Mouse (Mus musculus) adrenal gland, postnatal 25 days (tissue): ENCODE data around the gene Zfp3. TPM values are rescaled to one million over a fixed set of nuclear protein-coding genes. Genes with fewer than 3 reads are reported as not detected.
A peak's percentile ranks its signal among the peaks of the same experiment; 100 is the strongest.

Source experiments
- DNase-seq: peaks from one replicate; pipeline ENCODE4 v3.0.0; 2021; ENCODE audit warnings: mixed read lengths
- long read RNA-seq: library from polyadenylated mRNA; stranded (forward); transcript quantifications from one replicate; pipeline ENCODE4 v2.0.0, GENCODE M21; 2021
- total RNA-seq: library from RNA; stranded (reverse); gene quantifications from 2 replicates; pipeline ENCODE4 v1.2.3, GENCODE M21; 2021

Zfp3 gene
- 10.8 and 13.4 TPM in 2 replicates for total RNA-seq
- long read RNA-seq, transcript Zfp3-201 (2 exons, 2,061 nt): major isoform, 7 of 9 reads
- long read RNA-seq, partial matches to known transcripts: 2 of 9 reads
- long read RNA-seq, other reads (novel, unspliced or antisense): 0 of 9 reads

GRCm38 (mm10) chr11:70763936-70764808, at the start of gene Zfp3:
Gene Zfp3, plus strand, starts transcription at chr11:70764209.
- peak; percentile 85 for DNase-seq

GRCm38 (mm10) chr11:70715832-70716231, 48.2 kb upstream of the Zfp3 start:
- peak; percentile 51 for DNase-seq

- DNase-seq: peak; percentile 29
Observed at GRCm38 (mm10) chr11:70718481-70718880, 45.5 kb upstream of the Zfp3 start.

GRCm38 (mm10) chr11:70720567-70720966, 43.4 kb upstream of the Zfp3 start:
- no peak for DNase-seq

- peak; percentile 31 for DNase-seq
Observed at GRCm38 (mm10) chr11:70721072-70721471, 42.9 kb upstream of the Zfp3 start.

- no peak for DNase-seq
Observed at GRCm38 (mm10) chr11:70724706-70725105, 39.3 kb upstream of the Zfp3 start.

GRCm38 (mm10) chr11:70726585-70726984, 37.4 kb upstream of the Zfp3 start:
- no peak for DNase-seq

GRCm38 (mm10) chr11:70727385-70727784, 36.6 kb upstream of the Zfp3 start:
- DNase-seq: no peak

- DNase-seq: no peak
Observed at GRCm38 (mm10) chr11:70730427-70731038, 33.5 kb upstream of the Zfp3 start.

- no peak for DNase-seq
Observed at GRCm38 (mm10) chr11:70731178-70731577, 32.8 kb upstream of the Zfp3 start.

GRCm38 (mm10) chr11:70733256-70733655, 30.8 kb upstream of the Zfp3 start:
- no peak for DNase-seq

- no peak for DNase-seq
Observed at GRCm38 (mm10) chr11:70737749-70738148, 26.3 kb upstream of the Zfp3 start.

- no peak for DNase-seq
Observed at GRCm38 (mm10) chr11:70741603-70742002, 22.4 kb upstream of the Zfp3 start.

GRCm38 (mm10) chr11:70742117-70742516, 21.9 kb upstream of the Zfp3 start:
- no peak for DNase-seq

GRCm38 (mm10) chr11:70742581-70743459, 21.2 kb upstream of the Zfp3 start:
- DNase-seq: no peak

GRCm38 (mm10) chr11:70745636-70746035, 18.4 kb upstream of the Zfp3 start:
- no peak for DNase-seq

- DNase-seq: no peak
Observed at GRCm38 (mm10) chr11:70747876-70748545, 16.0 kb upstream of the Zfp3 start.

- DNase-seq: no peak
Observed at GRCm38 (mm10) chr11:70752337-70753017, 11.5 kb upstream of the Zfp3 start.

GRCm38 (mm10) chr11:70753146-70753545, 10.9 kb upstream of the Zfp3 start:
- DNase-seq: no peak

- DNase-seq: no peak
Observed at GRCm38 (mm10) chr11:70754476-70754875, 9.5 kb upstream of the Zfp3 start.

- DNase-seq: no peak
Observed at GRCm38 (mm10) chr11:70754958-70755357, 9.1 kb upstream of the Zfp3 start.
